Mouse (Mus musculus): ENCODE data around the gene Arpc2. TPM values are rescaled to one million over a fixed set of nuclear protein-coding genes. Genes with fewer than 3 reads are reported as not detected.

Arpc2 gene
- total RNA-seq, 4 experiments from 2014 or later: 212 to 241 (median 232) TPM

- no peak for DNase-seq (ENCODE audit: low spot score in 2 of 2)
Measured at GRCm38 (mm10) chr1:74298996-74299395, 63.1 kb downstream of the Arpc2 start.

GRCm38 (mm10) chr1:74300347-74301110 lies 64.6 kb downstream of the Arpc2 start:
- no peak for DNase-seq (ENCODE audit: low spot score in 2 of 2)

- no peak for DNase-seq (ENCODE audit: low spot score in 2 of 2)
Measured at GRCm38 (mm10) chr1:74302229-74302628, 66.3 kb downstream of the Arpc2 start.

GRCm38 (mm10) chr1:74302835-74303234 lies 67.0 kb downstream of the Arpc2 start:
- DNase-seq (ENCODE audit: low spot score in 2 of 2): no peak

DNA sequence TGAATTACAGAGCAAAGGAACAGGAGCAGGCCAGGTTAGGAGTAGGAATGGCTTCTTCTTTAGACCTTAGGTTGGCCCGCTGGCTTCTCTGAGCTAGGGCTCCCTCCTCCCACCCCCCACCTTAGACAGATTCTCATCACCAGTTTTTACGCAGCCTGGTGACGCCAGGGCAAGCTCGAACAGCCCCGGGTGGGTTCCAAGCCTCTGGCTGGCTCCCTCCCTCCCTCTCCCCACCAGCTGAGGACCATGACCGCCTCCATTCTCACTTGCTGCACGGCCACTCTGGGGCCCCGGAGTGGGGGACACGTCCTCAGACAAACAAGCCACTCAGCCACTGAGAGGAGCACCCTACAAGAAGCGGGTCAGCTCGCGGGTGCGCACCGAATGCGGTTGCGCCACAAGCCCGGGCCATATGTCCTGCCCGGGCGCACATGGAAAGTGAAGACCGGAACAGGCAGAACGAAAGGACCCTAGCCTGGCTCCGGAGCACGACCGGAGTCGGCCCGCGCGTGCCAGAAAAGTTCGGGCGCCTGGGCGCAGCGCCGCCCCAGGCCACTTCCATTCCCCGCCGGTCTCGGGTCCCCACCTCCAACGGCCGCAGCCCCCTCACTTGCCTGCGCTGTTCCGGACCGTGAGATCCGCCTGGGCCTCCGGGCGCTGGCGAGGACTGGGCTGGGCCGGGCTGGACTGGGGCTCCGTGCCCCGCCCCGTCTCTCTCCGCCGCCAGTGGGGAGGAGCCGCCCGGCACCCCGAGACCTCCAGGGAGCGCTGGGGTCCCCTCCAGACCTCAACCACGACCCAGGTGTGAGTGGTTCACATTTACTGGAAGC lies 67.8 kb downstream of the Arpc2 start:
- no peak for DNase-seq (ENCODE audit: low spot score in 2 of 2)

GRCm38 (mm10) chr1:74304339-74304790 lies 68.5 kb downstream of the Arpc2 start:
- DNase-seq (ENCODE audit: low spot score in 2 of 2): no peak

DNA sequence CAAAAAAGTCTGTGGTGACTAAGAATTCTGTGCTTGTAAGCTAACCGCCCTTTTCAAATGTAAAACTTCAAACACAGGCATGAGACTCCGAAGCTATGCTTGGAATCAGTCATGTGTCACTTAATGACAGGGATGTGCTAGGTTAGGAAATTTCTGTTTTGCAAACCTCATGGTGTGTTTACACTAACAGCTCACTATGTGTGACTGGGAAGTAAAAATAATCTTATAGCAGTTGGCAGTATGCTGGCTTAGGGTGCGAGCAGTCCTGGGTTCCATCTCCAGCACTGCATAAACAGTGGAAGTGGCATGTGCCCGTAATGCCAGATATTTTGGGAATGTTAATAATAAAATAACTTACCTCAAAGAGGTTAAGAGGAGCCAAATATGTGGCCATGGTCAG lies 69.1 kb downstream of the Arpc2 start:
- DNase-seq (ENCODE audit: low spot score in 2 of 2): no peak

- DNase-seq (ENCODE audit: low spot score in 2 of 2): no peak
Measured at GRCm38 (mm10) chr1:74305522-74305921, 69.6 kb downstream of the Arpc2 start, which contains the start of gene Tmbim1. Tmbim1 (minus strand) TSS chr1:74305622.

DNA sequence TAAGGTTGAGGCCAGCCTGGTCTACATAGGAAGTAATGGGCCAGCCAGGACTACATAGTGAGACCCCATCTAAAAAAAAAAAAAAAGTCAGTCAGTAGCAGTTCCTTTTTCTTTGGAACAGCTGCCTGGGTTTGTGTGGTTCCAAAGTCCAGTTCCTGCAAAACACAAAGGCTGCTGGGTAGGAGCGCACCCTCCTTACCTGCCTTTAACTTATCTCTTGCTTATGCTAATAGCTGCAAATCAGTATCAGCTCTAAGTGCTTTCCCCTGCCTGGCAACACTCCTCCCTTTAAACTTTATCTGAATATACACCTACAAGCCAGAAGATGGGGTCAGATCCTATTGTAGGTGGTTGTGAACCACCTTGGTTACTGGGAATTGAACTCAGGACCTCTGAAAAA lies 71.3 kb downstream of the Arpc2 start:
- DNase-seq (ENCODE audit: low spot score in 2 of 2): no peak

DNA sequence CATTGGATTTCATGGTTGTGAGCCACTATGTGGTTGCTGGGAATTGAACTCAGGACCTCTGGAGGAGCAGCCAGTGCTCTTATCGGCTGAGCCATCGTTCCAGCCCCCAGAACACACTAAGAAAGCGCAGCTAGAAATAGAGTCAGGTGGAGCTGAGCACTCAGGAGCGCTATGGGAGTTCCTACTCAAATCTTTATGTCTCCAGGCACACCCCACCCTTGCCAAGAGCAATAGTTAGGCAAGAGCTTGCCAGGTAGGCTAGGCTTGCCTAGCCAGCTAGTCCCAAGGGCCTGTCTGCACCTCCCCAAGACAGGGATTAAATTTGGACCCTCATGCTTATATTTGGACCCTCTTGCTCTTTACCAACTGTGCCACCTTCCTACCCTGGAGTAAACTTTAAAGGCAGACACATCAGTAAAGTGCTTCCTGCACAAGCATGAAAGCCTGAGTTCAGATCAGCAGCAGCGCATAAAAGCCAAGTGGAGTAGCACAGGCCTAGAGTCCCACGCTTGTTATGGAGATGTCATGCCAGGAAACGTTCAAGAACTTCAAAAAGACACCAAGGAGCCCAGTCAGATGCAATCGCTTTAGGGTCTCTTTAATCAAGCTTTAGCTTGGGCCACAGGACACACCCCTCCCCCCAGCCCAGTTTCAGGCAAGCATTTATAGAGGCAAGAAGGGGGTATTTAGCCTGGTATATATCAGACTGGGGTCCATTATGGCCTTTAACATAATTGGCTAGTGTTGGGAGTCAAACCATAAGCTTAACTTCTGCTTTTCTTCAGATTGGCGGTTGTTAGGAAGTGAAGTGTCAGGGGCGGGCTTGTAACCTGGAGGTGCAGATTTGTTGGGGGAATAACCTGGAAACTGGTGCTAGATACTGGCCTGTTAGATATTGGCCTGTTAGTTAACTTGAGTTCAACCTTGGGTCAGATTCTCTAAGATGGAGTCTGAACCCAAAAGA lies 72.4 kb downstream of the Arpc2 start:
- no peak for DNase-seq (ENCODE audit: low spot score in 2 of 2)

- DNase-seq (ENCODE audit: low spot score in 2 of 2): no peak
Measured at GRCm38 (mm10) chr1:74309767-74310166, 73.9 kb downstream of the Arpc2 start.

DNA sequence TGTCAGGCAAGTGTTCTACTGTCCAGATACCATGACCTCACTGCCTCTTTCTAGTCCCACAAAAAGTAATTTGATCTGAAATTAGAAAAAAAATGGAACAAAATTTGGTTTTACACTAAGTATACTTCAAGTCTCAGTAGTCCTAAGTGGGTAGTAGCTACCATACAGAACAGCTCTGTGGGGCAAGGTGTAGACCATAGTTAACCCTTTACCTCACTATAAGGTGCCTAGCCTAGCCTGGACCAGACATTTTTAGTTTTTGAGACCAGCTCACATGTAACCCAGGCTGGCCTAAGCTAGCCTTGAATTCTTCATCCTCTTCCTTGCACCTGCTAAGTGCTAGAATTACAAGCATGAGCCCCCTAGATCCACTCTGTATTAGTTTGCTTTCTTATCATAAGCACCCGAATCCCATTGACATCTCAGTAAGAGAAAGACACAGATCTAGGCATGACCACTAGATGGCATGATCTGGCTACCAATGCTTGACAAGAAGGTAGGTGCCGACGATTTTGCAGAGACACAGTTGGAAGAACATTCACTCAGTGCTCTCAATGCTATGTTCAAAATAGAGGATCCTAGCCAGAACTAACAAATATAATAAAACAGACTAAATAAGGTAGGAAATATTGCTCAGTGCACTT lies 77.3 kb downstream of the Arpc2 start:
- no peak for DNase-seq (ENCODE audit: low spot score in 2 of 2)

DNA sequence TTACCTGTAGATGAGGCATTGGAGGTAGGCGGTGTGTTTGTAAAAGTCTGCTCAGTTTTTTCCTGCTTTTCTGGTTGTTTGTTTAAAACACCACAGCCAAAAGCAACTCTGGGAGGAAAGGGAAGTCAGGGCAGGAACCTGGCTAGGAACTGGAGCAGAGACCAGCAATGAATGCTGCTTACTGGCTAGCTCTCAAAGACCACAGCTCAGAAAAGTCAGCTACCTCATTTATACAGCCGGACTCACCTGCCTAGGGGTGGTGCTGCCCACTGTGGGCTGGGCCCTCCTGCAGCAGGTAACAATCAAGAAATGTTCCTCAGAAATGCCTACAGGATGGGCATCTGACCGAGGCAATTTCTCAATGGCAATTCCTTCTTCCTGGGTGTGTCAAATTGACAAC lies 78.9 kb downstream of the Arpc2 start:
- no peak for DNase-seq (ENCODE audit: low spot score in 2 of 2)

DNA sequence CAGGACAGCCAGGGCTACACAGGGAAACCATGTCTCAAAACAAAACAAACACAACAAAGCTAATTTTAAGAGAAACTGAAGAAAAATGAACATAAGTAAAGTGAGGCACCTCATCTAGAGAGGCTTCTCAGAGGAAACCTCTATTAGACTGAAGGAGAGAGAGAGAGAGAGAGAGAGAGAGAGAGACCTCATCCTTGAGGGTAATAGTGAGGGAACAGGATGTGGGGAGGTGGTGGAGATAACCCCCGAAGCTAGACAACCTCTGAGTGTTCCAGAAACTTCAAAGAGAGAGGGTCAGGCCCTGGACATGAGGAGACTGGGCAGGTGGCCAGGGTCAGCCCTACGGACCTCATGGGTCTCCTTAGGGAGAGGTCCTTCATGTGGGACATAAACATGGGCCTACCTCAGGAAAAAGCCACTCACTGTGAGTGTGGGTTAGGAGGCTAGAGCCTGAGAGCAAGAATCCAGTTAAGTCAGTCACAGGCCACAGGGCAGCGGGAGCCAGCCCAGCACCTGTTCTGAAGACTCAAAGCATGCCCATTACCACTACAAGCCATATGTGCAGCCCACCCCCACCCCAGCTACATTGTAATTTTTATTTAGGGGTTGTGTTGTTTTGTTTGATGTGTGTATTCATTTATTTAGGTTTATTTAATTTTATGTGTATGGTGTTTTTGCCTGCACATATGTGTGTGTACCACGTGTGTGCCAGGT lies 80.4 kb downstream of the Arpc2 start:
- DNase-seq (ENCODE audit: low spot score in 2 of 2): no peak

Small RNAs within 50 kb of the gene (microRNA-seq; reads per million reads assigned to microRNA genes)
- 0 reads per million in 2 experiments for gene Mir1928

Other genes with a start within 250 kb of the Arpc2 start
- gene Tns1, start 111.6 kb upstream of the Arpc2 start, total RNA-seq (2022): 10 to 100 TPM; 40.6 to 59.2 (median 49.2) TPM
- gene Rufy4, start 110.5 kb upstream of the Arpc2 start, total RNA-seq (2022): not detected
- under 1 TPM in 1 of 4 experiments, not detected in 3; 0.14 TPM for gene Cxcr2, start 82.1 kb upstream of the Arpc2 start, total RNA-seq (2022)
- not detected for gene Cxcr1, start 41.5 kb upstream of the Arpc2 start, total RNA-seq (2022)
- gene Gpbar1, start 42.5 kb downstream of the Arpc2 start, total RNA-seq (2022): not detected
- gene Aamp, start 48.7 kb downstream of the Arpc2 start, total RNA-seq (2022): 100 to 1,000 TPM; 138 to 159 (median 148) TPM
- 100 to 1,000 TPM; 162 to 185 (median 173) TPM for gene Pnkd, start 48.8 kb downstream of the Arpc2 start, total RNA-seq (2022)
- 10 to 100 TPM; 28.2 to 32.3 (median 31.4) TPM for gene Tmbim1, start 69.5 kb downstream of the Arpc2 start, total RNA-seq (2022)
- gene Catip, start 126.0 kb downstream of the Arpc2 start, total RNA-seq (2022): 1 to 10 TPM; 1.4 to 2.5 (median 1.8) TPM
- gene Slc11a1, start 139.1 kb downstream of the Arpc2 start, total RNA-seq (2022): 10 to 100 TPM in 2 of 4 experiments, 1 to 10 TPM in 2; 3.8 to 35.1 (median 15.5) TPM
- 10 to 100 TPM; 27.2 to 33.7 (median 29.5) TPM for gene Ctdsp1, start 155.4 kb downstream of the Arpc2 start, total RNA-seq (2022)
- gene Vil1, start 173.3 kb downstream of the Arpc2 start, total RNA-seq (2022): under 1 TPM; 0.57 to 0.74 (median 0.64) TPM

Data from left cerebral cortex, adult 8-10 months (tissue).